Mouse (Mus musculus) embryonic facial prominence, embryonic 14.5 days (tissue): ENCODE data around the gene Cers5. TPM values are rescaled to one million over a fixed set of nuclear protein-coding genes. Genes with fewer than 3 reads are reported as not detected.
"Not testable (repeated sequence)": the region's sequence is repeated elsewhere in the genome, so short reads cannot be mapped to it uniquely, and the experiment has no call there.

Experiments used
- ATAC-seq: fragments of 200-750 bp; cut with Nextera tagmentation; 2 replicates; pipeline ENCODE4 v1.8.0; 2017; ENCODE audit warnings: low read depth, moderate number of reproducible peaks, moderate TSS enrichment
- DNase-seq: peaks from one replicate; pipeline ENCODE4 v3.0.0-alpha.2; 2015; ENCODE audit warnings: low spot score
- H3K27ac ChIP-seq: fragments of 300-500 bp; sonication (generic); replicated peaks from 2 replicates; pipeline ENCODE4 v1.5.1; 2014; ENCODE audit warnings: low read depth, mild to moderate bottlenecking, low read length, moderate library complexity
- H3K27me3 ChIP-seq: fragments of 300-500 bp; sonication (generic); replicated peaks from 2 replicates; pipeline ENCODE4 v1.6.1; 2014; ENCODE audit warnings: low read length; ENCODE audit not compliant: control insufficient read depth, insufficient read depth
- H3K36me3 ChIP-seq: fragments of 300-500 bp; sonication (generic); 2 replicates; pipeline ENCODE4 v1.6.1; 2014; ENCODE audit warnings: low read length, mixed read lengths; ENCODE audit not compliant: control insufficient read depth, insufficient read depth
- H3K4me1 ChIP-seq: fragments of 300-500 bp; sonication (generic); 2 replicates; pipeline ENCODE4 v1.6.1; 2014; ENCODE audit warnings: antibody characterized with exemption, low read length; ENCODE audit not compliant: control insufficient read depth, insufficient read depth
- H3K4me2 ChIP-seq: fragments of 300-500 bp; sonication (generic); 2 replicates; pipeline ENCODE4 v1.6.1; 2014; ENCODE audit warnings: low read depth, mild to moderate bottlenecking, low read length, moderate library complexity, mixed read lengths
- H3K4me3 ChIP-seq: fragments of 300-500 bp; sonication (generic); 2 replicates; pipeline ENCODE4 v1.5.1; 2014; ENCODE audit warnings: low read depth, mild to moderate bottlenecking, low read length
- H3K9ac ChIP-seq: fragments of 300-500 bp; sonication (generic); 2 replicates; pipeline ENCODE4 v1.6.1; 2014; ENCODE audit warnings: low read depth, mild to moderate bottlenecking, low read length, moderate library complexity, mixed read lengths
- H3K9me3 ChIP-seq: fragments of 300-500 bp; sonication (generic); 2 replicates; pipeline ENCODE4 v1.6.1; 2016; ENCODE audit warnings: low read length; ENCODE audit not compliant: control insufficient read depth
- WGBS: fragments of 180-500 bp; shearing (Covaris S2); extraction: QIAGEN DNeasy Blood & Tissue Kit; methylation state at CpG from one replicate; pipeline ENCODE4 v1.1.7; 2014; 5-methylcytosine and 5-hydroxymethylcytosine counted together
- polyA plus RNA-seq: library from polyadenylated mRNA; unstranded; fragments of >200 nt; fragmentation: Nextera tagmentation; extraction: Ambion mirVana; gene quantifications from 2 replicates; pipeline ENCODE4 v1.2.1, GENCODE M21; 2014

Cers5 gene
- polyA plus RNA-seq, 1 experiment from 2014 or later = 70.3 TPM

DNA sequence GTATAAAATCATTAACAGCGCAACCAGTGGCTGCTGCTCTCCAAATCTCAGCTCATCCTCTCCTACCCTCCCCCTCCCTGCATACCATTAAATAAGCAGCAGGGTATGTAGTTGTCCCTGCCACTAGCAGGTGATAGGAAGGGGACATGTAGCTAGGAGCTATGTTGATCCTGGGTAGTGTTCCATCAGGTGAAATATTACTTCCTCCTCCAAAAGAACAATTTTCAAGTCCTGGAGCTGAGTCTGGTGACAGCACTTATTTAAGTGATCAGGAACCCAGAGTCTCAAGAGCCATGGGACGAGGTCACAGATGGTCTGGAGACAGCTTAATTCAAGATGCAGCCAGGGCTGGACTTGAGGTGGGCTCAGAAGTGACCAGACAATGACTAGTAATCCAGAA lies 37.1 kb downstream of the Cers5 start:
- no peaks in the 10 kb centered on the region for H3K27me3 ChIP-seq
- 96% methylated on average over 2 of the region's 2 CpGs for WGBS
- ATAC-seq (no peak), DNase-seq (no peak)
- H3K4me2 ChIP-seq = no peak overlapping the region
- no peak overlapping the region for H3K9ac ChIP-seq
- no peaks in the 10 kb centered on the region for H3K4me1 ChIP-seq
- no peak overlapping the region for H3K4me3 ChIP-seq
- H3K27ac ChIP-seq = no peak overlapping the region
- no peaks in the 10 kb centered on the region for H3K9me3 ChIP-seq
- H3K36me3 ChIP-seq = peaks cover 87% of the 10 kb centered on the region

DNA sequence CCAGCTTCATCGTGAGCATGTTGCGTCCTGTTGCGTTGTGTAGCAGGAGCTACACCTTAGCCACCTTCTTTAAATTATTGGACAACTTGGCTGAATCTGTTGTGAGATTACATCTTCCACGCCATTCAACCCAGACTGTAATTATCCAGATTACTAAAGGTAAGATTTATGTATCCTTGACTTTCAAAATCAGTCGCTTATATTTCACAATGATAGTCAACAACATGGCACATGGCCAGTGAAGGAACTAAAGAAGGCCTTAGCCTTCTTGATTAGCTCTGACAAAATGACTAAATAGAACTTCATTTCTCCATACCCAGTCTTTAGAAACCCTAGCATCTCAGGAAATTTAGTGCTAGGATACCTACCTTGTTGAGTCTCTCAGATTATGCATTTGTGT lies 39.5 kb downstream of the Cers5 start:
- 92% methylated on average over 5 of the region's 5 CpGs for WGBS
- Histone ChIP-seq H3K27ac (no peak overlapping the region), H3K9ac (no peak overlapping the region), H3K4me1 (no peaks in the 10 kb centered on the region), H3K4me3 (no peak overlapping the region), H3K27me3 (no peaks in the 10 kb centered on the region), H3K4me2 (no peak overlapping the region), H3K36me3 (peaks cover 83% of the 10 kb centered on the region), H3K9me3 (0 out of 2 replicates have a peak, but pooled peaks cover 6% of the 10 kb centered on the region)
- DNase-seq = no peak
- no peak for ATAC-seq

DNA sequence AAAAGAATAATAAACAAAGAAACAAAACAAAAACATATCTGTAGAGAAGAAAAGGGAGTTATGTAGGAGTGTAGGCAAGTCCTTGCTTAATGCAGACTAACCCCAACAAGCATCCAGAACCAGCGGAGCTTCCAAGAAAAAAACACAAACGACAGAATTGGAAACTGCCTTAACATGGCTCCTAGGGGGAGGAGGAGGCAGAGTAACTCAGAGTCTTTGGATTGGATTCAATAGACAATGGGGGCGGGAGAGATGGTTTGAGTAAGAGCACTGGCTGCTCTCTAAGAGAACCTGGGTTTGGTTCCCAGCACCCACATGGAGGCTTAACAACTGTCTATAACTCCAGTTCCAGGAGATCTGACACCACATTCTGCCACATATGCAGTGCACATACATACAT lies 41.0 kb downstream of the Cers5 start:
- Histone ChIP-seq H3K27ac (no peak overlapping the region), H3K9me3 (0 out of 2 replicates have a peak, but pooled peaks cover 6% of the 10 kb centered on the region), H3K9ac (no peak overlapping the region), H3K4me2 (no peak overlapping the region), H3K4me1 (peaks cover 1% of the 10 kb centered on the region; the same call in 1 of the 2 replicates), H3K36me3 (peaks cover 78% of the 10 kb centered on the region), H3K27me3 (no peaks in the 10 kb centered on the region), H3K4me3 (no peak overlapping the region)
- WGBS = 95% methylated on average over 3 of the region's 3 CpGs
- DNase-seq (no peak), ATAC-seq (no peak)

DNA sequence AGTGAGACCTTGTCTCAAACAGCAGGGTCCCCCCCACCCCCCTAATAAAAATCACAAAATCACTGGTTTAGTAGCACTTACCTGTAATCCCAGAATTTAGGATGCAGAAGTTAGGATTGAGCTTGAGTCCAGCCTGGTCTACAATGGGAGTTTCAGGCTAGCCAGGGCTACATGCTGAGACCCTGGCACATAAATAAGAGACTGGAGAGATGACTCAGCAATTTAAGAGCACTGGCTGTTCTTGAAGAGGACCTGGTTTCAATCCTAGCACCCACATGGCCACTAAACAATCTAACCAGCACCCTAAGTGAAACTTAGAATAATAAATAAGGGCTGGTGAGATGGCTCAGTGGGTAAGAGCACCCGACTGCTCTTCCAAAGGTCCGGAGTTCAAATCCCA lies 41.5 kb downstream of the Cers5 start:
- DNase-seq = no peak
- H3K4me2 ChIP-seq = no peak overlapping the region
- 93% methylated on average over 2 of the region's 2 CpGs for WGBS
- H3K4me3 ChIP-seq = no peak overlapping the region
- no peaks in the 10 kb centered on the region for H3K27me3 ChIP-seq
- peaks cover 4% of the 10 kb centered on the region; the same call in 1 of the 2 replicates for H3K4me1 ChIP-seq
- no peak overlapping the region for H3K9ac ChIP-seq
- ATAC-seq = no peak
- peaks cover 73% of the 10 kb centered on the region for H3K36me3 ChIP-seq
- 0 out of 2 replicates have a peak, but pooled peaks cover 6% of the 10 kb centered on the region for H3K9me3 ChIP-seq
- no peak overlapping the region for H3K27ac ChIP-seq

- no peak overlapping the region for H3K27ac ChIP-seq
- DNase-seq (no peak), ATAC-seq (no peak)
- no peaks in the 10 kb centered on the region for H3K27me3 ChIP-seq
- H3K36me3 ChIP-seq = peaks cover 56% of the 10 kb centered on the region
- no peak overlapping the region for H3K9ac ChIP-seq
- WGBS = 93% methylated on average over 3 of the region's 4 CpGs
- peaks cover 4% of the 10 kb centered on the region for H3K4me1 ChIP-seq
- H3K4me2 ChIP-seq = no peak overlapping the region
- 0 out of 2 replicates have a peak, but pooled peaks cover 6% of the 10 kb centered on the region for H3K9me3 ChIP-seq
- no peak overlapping the region for H3K4me3 ChIP-seq
Measured at GRCm38 (mm10) chr15:99729056-99729783, 43.5 kb downstream of the Cers5 start.

- no peak overlapping the region for H3K27ac ChIP-seq
- no peak overlapping the region for H3K4me2 ChIP-seq
- H3K4me1 ChIP-seq = peaks cover 11% of the 10 kb centered on the region
- WGBS = 95% methylated on average over 5 of the region's 5 CpGs
- no peak for DNase-seq
- no peak overlapping the region for H3K4me3 ChIP-seq
- H3K9me3 ChIP-seq = 0 out of 2 replicates have a peak, but pooled peaks cover 6% of the 10 kb centered on the region
- no peak for ATAC-seq
- no peaks in the 10 kb centered on the region for H3K27me3 ChIP-seq
- no peak overlapping the region for H3K9ac ChIP-seq
- H3K36me3 ChIP-seq = peaks cover 48% of the 10 kb centered on the region
Measured at GRCm38 (mm10) chr15:99728211-99728610, 44.5 kb downstream of the Cers5 start.

DNA sequence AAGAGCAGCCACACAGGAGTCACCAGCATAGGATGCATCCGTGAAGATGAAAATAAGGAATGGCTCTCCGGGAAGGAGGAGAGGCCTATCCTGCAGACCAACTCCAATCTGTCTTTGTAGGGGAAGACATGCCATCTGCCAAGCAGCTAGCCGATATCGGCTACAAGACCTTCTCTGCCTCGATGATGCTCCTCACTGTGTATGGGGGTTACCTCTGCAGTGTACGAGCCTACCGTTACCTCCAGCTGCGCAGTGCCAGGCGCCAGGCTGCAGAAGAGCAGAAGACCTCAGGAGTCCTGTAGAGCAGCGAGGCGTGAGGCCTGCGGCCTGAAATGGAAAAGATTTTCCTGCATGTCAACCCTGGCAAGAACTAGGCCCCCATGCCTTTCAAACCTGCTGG lies 45.2 kb downstream of the Cers5 start:
- Histone ChIP-seq H3K27ac (no peak overlapping the region), H3K4me3 (no peak overlapping the region), H3K9ac (no peak overlapping the region), H3K36me3 (peaks cover 41% of the 10 kb centered on the region), H3K4me2 (no peak overlapping the region), H3K27me3 (no peaks in the 10 kb centered on the region), H3K4me1 (peaks cover 12% of the 10 kb centered on the region), H3K9me3 (0 out of 2 replicates have a peak, but pooled peaks cover 6% of the 10 kb centered on the region)
- DNase-seq (no peak), ATAC-seq (no peak)
- 96% methylated on average over 12 of the region's 12 CpGs for WGBS

- H3K36me3 ChIP-seq = peaks cover 37% of the 10 kb centered on the region
- not testable (repeated sequence) for H3K27ac ChIP-seq, H3K4me2 ChIP-seq, H3K27me3 ChIP-seq, H3K9ac ChIP-seq, DNase-seq, H3K9me3 ChIP-seq, ATAC-seq, H3K4me3 ChIP-seq
- peaks cover 12% of the 10 kb centered on the region for H3K4me1 ChIP-seq
- 93% methylated on average over 4 of the region's 5 CpGs for WGBS
Measured at GRCm38 (mm10) chr15:99727039-99727438, 45.6 kb downstream of the Cers5 start.

DNA sequence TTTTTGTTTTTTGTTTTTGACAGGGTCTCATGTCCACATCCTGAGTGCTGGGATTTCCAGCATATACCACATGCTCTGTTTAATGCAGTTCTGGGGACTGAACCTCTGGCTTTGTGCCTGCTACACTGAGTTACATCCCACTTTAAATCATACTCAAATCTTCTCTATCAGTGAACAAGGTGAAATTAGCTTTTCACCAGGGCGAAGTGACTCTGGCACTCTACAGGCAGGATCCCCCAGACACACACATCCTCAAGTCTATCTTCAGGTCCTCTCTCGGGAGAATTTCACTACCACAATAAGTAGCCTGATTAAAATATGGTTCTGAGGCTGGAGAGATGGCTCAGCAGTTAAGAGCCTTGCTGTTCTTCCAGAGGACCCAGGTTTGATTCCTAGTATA lies 46.1 kb downstream of the Cers5 start:
- H3K9me3 ChIP-seq = 0 out of 2 replicates have a peak, but pooled peaks cover 6% of the 10 kb centered on the region
- WGBS = 80% methylated on average over 2 of the region's 2 CpGs

More for the DNA sequence above, 46.1 kb downstream of the Cers5 start:
- H3K9ac ChIP-seq = peak overlapping the region; percentile 95
- DNase-seq (no peak), ATAC-seq (no peak)
- peaks cover 32% of the 10 kb centered on the region for H3K36me3 ChIP-seq
- H3K4me1 ChIP-seq = peaks cover 12% of the 10 kb centered on the region
- peak overlapping the region; percentile 74 for H3K4me2 ChIP-seq
- H3K4me3 ChIP-seq = peak overlapping the region; percentile 98
- H3K27ac ChIP-seq = no peak overlapping the region
- no peaks in the 10 kb centered on the region for H3K27me3 ChIP-seq
